ENCODE assay signal across 8 mouse cellular contexts in the genomic region with DNA sequence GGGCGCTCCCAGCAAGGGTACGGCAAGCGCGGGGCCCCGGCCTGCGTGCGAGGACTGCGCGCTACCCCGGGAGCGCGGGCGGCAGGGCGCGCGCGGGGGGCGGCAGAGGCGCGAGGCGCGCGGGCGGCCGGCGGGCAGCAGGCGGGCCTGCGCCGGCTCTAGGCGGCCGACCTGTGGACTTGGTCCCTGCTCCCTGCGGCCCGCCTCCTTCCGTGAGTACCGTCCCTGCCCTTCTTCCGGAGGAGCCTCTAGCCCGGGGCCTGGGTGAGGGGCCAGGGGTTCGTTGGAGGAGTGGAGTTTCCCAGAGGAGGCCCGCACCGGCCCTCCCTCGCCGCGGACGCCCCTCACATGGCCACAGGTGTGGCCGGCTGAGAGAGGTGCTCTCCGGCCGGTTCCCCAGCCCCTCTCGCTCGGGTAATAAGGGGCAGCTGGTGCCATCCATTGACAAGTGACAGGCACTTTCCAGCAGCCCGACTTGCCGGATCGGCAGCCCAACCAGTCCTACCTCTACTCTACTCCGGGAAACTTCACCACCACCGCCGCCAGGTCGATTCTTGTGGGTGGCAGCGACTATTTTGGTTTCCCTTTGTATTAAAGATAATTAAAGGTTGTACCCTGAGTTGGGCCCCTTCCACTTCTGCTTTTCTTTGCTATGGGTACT. TPM values are rescaled to one million over a fixed set of nuclear protein-coding genes. Genes with fewer than 3 reads are reported as not detected.
DNase-seq lines count a peak whose midpoint lies in the region; ATAC-seq lines count a peak whose summit lies in the region.

No protein-coding gene starts in this region.

- DNase-seq in cerebellum, postnatal 10 days: peak; percentile 67 to 73
- DNase-seq in gastrocnemius, adult 8-10 months (ENCODE audit: low spot score in 2 of 2): peak; percentile 16 to 29
- peak; percentile 51 to 56 for DNase-seq in left cerebral cortex, postnatal 36 days (ENCODE audit: low spot score in 2 of 2)
- peak; percentile 58 for DNase-seq in spleen, adult 12 weeks (ENCODE audit: low spot score)

- intact Hi-C loops in left cerebral cortex, postnatal 36 days (cut with DNase I): no loop called here

- peak; percentile 7 for ATAC-seq in activated CD4-positive, CD25-positive, alpha-beta regulatory T cell, adult 4 months
- peak; percentile 6 for ATAC-seq in inflammation-experienced regulatory T-cells, adult 6 months
- ATAC-seq in megakaryocyte-erythroid progenitor cell, adult 5-6 weeks (replicated peaks; ENCODE audit: low FRiP score, low TSS enrichment, poor library complexity, severe bottlenecking): 0 out of 2 replicates have a peak, but pooled peaks have one; percentile 9
- no peak for ATAC-seq in erythroid progenitor cell, adult 5-6 weeks (replicated peaks; ENCODE audit: low FRiP score, poor library complexity, severe bottlenecking)

RNA-seq across cellular contexts. Expression of a gene that starts 0.7 kb away (rescaled TPM):
- polyA plus RNA-seq in activated CD4-positive, CD25-positive, alpha-beta regulatory T cell, adult 4 months (2017; shearing (Covaris generic)): 10 to 100 TPM; 53.6 to 62.8 TPM
- total RNA-seq in gastrocnemius, adult 8-10 months (2022): 10 to 100 TPM; 27.6 to 39.3 (median 31.4) TPM
- 10 to 100 TPM; 57.1 to 81.6 (median 75.7) TPM for polyA plus RNA-seq in inflammation-experienced regulatory T-cells, adult 6 months (2017; shearing (Covaris generic))
- 10 to 100 TPM; 57.4 to 72.3 TPM for total RNA-seq in left cerebral cortex, postnatal 36 days (2021)
- 103 and 156 TPM in 2 replicates for total RNA-seq in megakaryocyte-erythroid progenitor cell, adult 5-6 weeks (2014; fragmentation: Nextera tagmentation)
- 58.1 and 86.4 TPM in 2 replicates for total RNA-seq in megakaryocyte-erythroid progenitor cell, adult 5-6 weeks (2017)
- total RNA-seq in erythroid progenitor cell, adult 5-6 weeks (2015; ENCODE audit: low replicate concordance): 111 and 147 TPM in 2 replicates
- total RNA-seq in erythroid progenitor cell, adult 5-6 weeks (2017; ENCODE audit: low replicate concordance): 127 and 128 TPM in 2 replicates

RNA-seq across cellular contexts. Expression of a gene that starts 9.6 kb away (rescaled TPM):
- 10 to 100 TPM; 33.1 to 45.9 TPM for polyA plus RNA-seq in activated CD4-positive, CD25-positive, alpha-beta regulatory T cell, adult 4 months (2017; shearing (Covaris generic))
- 10 to 100 TPM in 2 of 4 experiments, 1 to 10 TPM in 2; 7.8 to 12.1 (median 9.6) TPM for total RNA-seq in gastrocnemius, adult 8-10 months (2022)
- polyA plus RNA-seq in inflammation-experienced regulatory T-cells, adult 6 months (2017; shearing (Covaris generic)): 10 to 100 TPM; 25.9 to 49.0 (median 44.6) TPM
- 10 to 100 TPM; 43.7 to 73.1 TPM for total RNA-seq in left cerebral cortex, postnatal 36 days (2021)
- 28.6 and 31.4 TPM in 2 replicates for total RNA-seq in megakaryocyte-erythroid progenitor cell, adult 5-6 weeks (2014; fragmentation: Nextera tagmentation)
- 6.8 and 13.5 TPM in 2 replicates for total RNA-seq in megakaryocyte-erythroid progenitor cell, adult 5-6 weeks (2017)
- total RNA-seq in erythroid progenitor cell, adult 5-6 weeks (2015; ENCODE audit: low replicate concordance): 0.42 and 0.72 TPM in 2 replicates
- 1.1 and 18.9 TPM in 2 replicates for total RNA-seq in erythroid progenitor cell, adult 5-6 weeks (2017; ENCODE audit: low replicate concordance)
